In genomic region chr2:97414416-97415362, GRCm38 (mm10) we compare ENCODE assay signal across 15 mouse cellular contexts.
A peak's percentile ranks its signal among the peaks of the same experiment; 100 is the strongest.
DNase-seq lines count a peak whose midpoint lies in the region; ATAC-seq and TF ChIP-seq lines count a peak whose summit lies in the region.
"Had no signal": no experiment of that assay in that cellular context is flagged by ENCODE, and none has a peak within 500 bp of the region (broad histone marks: within the 10 kb centered on the region; RNA-seq: fewer than 3 reads in every experiment).

No protein-coding gene starts in this region.

- H3K27me3 ChIP-seq in forebrain, embryonic 14.5 days (replicated peaks; ENCODE audit: control insufficient read depth, insufficient read depth, low read length), result no peaks in the 10 kb centered on the region
- H3K27me3 ChIP-seq in embryonic facial prominence, embryonic 10.5 days (replicated peaks; ENCODE audit: low read depth, poor library complexity, severe bottlenecking), result no peaks in the 10 kb centered on the region
- H3K27me3 ChIP-seq: embryonic facial prominence, embryonic 13.5 days; heart, embryonic 12.5 days; limb, embryonic 15.5 days; midbrain, embryonic 12.5 days had no signal

- peaks cover 4% of the 10 kb centered on the region; the same call in 1 of the 2 replicates for H3K4me1 ChIP-seq in forebrain, embryonic 14.5 days (ENCODE audit: control insufficient read depth, insufficient read depth, low read length)
- no peaks in the 10 kb centered on the region for H3K4me1 ChIP-seq in embryonic facial prominence, embryonic 10.5 days
- H3K4me1 ChIP-seq: embryonic facial prominence, embryonic 13.5 days; heart, embryonic 12.5 days; limb, embryonic 15.5 days; midbrain, embryonic 12.5 days had no signal

- H3K36me3 ChIP-seq in forebrain, embryonic 14.5 days (ENCODE audit: control insufficient read depth, insufficient read depth, low read length), result no peaks in the 10 kb centered on the region
- no peaks in the 10 kb centered on the region for H3K36me3 ChIP-seq in embryonic facial prominence, embryonic 10.5 days (replicated peaks)
- H3K36me3 ChIP-seq: embryonic facial prominence, embryonic 13.5 days; heart, embryonic 12.5 days; limb, embryonic 15.5 days; midbrain, embryonic 12.5 days had no signal

- H3K27ac ChIP-seq in forebrain, embryonic 14.5 days (ENCODE audit: low read depth, low read length), result no peak overlapping the region
- no peak overlapping the region for H3K27ac ChIP-seq in embryonic facial prominence, embryonic 10.5 days (replicated peaks)
- H3K27ac ChIP-seq: embryonic facial prominence, embryonic 13.5 days; gastrocnemius, adult 2 months; limb, embryonic 15.5 days; midbrain, embryonic 12.5 days had no signal

- no peak overlapping the region for H3K4me2 ChIP-seq in forebrain, embryonic 14.5 days (ENCODE audit: low read length)
- H3K4me2 ChIP-seq: embryonic facial prominence, embryonic 13.5 days; heart, embryonic 12.5 days; limb, embryonic 15.5 days; midbrain, embryonic 12.5 days had no signal

- TF ChIP-seq CTCF in brain, embryonic 14.5 days (IDR thresholded peaks at IDR 0.05; ENCODE audit: borderline replicate concordance, extremely low read depth, insufficient read depth, insufficient read length), result no peak

- no peak for TF ChIP-seq POLR2A in brain, embryonic 14.5 days (IDR thresholded peaks at IDR 0.05; ENCODE audit: borderline replicate concordance, extremely low read depth, insufficient read depth, insufficient read length, poor library complexity, severe bottlenecking)

- no peak overlapping the region for H3K4me3 ChIP-seq in forebrain, embryonic 14.5 days (ENCODE audit: low read depth, low read length)
- no peak overlapping the region for H3K4me3 ChIP-seq in embryonic facial prominence, embryonic 10.5 days
- H3K4me3 ChIP-seq: embryonic facial prominence, embryonic 13.5 days; gastrocnemius, adult 2 months; heart, embryonic 12.5 days; limb, embryonic 15.5 days; midbrain, embryonic 12.5 days had no signal

- H3K9me3 ChIP-seq in forebrain, embryonic 14.5 days (replicated peaks; ENCODE audit: control insufficient read depth, low read length), result no peaks in the 10 kb centered on the region
- H3K9me3 ChIP-seq in embryonic facial prominence, embryonic 10.5 days, result no peaks in the 10 kb centered on the region
- H3K9me3 ChIP-seq: embryonic facial prominence, embryonic 13.5 days; heart, embryonic 12.5 days; limb, embryonic 15.5 days; midbrain, embryonic 12.5 days had no signal

- H3K9ac ChIP-seq in forebrain, embryonic 14.5 days (ENCODE audit: low read length), result no peak overlapping the region
- H3K9ac ChIP-seq: embryonic facial prominence, embryonic 13.5 days; heart, embryonic 12.5 days; limb, embryonic 15.5 days; midbrain, embryonic 12.5 days had no signal

- DNase-seq in brain, embryonic 14.5 days (ENCODE audit: low read depth), result peak; percentile 80
- peak; percentile 68 for DNase-seq in forebrain, embryonic 14.5 days (ENCODE audit: low spot score)
- peak; percentile 3 for DNase-seq in layer of hippocampus, adult 9-10 months (ENCODE audit: low spot score)
- peak; percentile 29 for DNase-seq in retina, postnatal 1 day
- no peak for DNase-seq in embryonic facial prominence, embryonic 10.5 days (ENCODE audit: low spot score)
- DNase-seq in adrenal gland, postnatal 36 days, result no peak
- no peak for DNase-seq in embryo, embryonic 9.5 days (ENCODE audit: extremely low spot score)
- DNase-seq: adrenal gland, postnatal 10 days; cerebellum, adult 9-11 months; gastrocnemius, adult 2 months; kidney, postnatal 10 days had no signal

- ATAC-seq in forebrain, embryonic 14.5 days, result peak; percentile 91

- WGBS in forebrain, embryonic 14.5 days, result 55% methylated on average over 8 of the region's 8 CpGs
- WGBS in embryonic facial prominence, embryonic 10.5 days, result 86% methylated on average over 8 of the region's 8 CpGs

Comparison
In these comparisons a context has a peak if more than half of its experiments do, and no peak if none do; other contexts are left out.
1. DNase-seq: peak in brain, embryonic 14.5 days (single experiment), forebrain, embryonic 14.5 days (single experiment), layer of hippocampus, adult 9-10 months (single experiment) and retina, postnatal 1 day (single experiment); none in embryonic facial prominence, embryonic 10.5 days (single experiment), adrenal gland, postnatal 36 days (0 of 2) and embryo, embryonic 9.5 days (single experiment).